In genomic region chr12:26444054-26444453, GRCm38 (mm10) we compare ENCODE assay signal across 9 mouse cellular contexts. TPM values are rescaled to one million over a fixed set of nuclear protein-coding genes. Genes with fewer than 3 reads are reported as not detected.
DNase-seq lines count a peak whose midpoint lies in the region; ATAC-seq lines count a peak whose summit lies in the region.
"Had no signal": no experiment of that assay in that cellular context is flagged by ENCODE, and none has a peak within 500 bp of the region (broad histone marks: within the 10 kb centered on the region; RNA-seq: fewer than 3 reads in every experiment).

No protein-coding gene starts in this region.

- H3K4me1 ChIP-seq in hindbrain, embryonic 14.5 days (replicated peaks; ENCODE audit: control insufficient read depth, insufficient read depth, low read length): no peaks in the 10 kb centered on the region
- H3K4me1 ChIP-seq in hindbrain, embryonic 12.5 days: no peaks in the 10 kb centered on the region

- H3K27ac ChIP-seq in hindbrain, embryonic 14.5 days: no peak overlapping the region
- H3K27ac ChIP-seq in hindbrain, embryonic 12.5 days: no peak overlapping the region

- ATAC-seq in hindbrain, embryonic 14.5 days (ENCODE audit: low FRiP score): no peak
- no peak for ATAC-seq in hindbrain, embryonic 12.5 days (ENCODE audit: low FRiP score)

- no peak overlapping the region for H3K4me2 ChIP-seq in hindbrain, embryonic 14.5 days (replicated peaks)
- no peak overlapping the region for H3K4me2 ChIP-seq in hindbrain, embryonic 12.5 days (replicated peaks)

- no peaks in the 10 kb centered on the region for H3K27me3 ChIP-seq in hindbrain, embryonic 14.5 days (ENCODE audit: control insufficient read depth, insufficient read depth, low read length)
- no peaks in the 10 kb centered on the region for H3K27me3 ChIP-seq in hindbrain, embryonic 12.5 days

- no peaks in the 10 kb centered on the region for H3K36me3 ChIP-seq in hindbrain, embryonic 14.5 days (replicated peaks; ENCODE audit: control insufficient read depth, insufficient read depth)
- no peaks in the 10 kb centered on the region for H3K36me3 ChIP-seq in hindbrain, embryonic 12.5 days

- H3K9me3 ChIP-seq in hindbrain, embryonic 14.5 days (ENCODE audit: control insufficient read depth, low read length): no peaks in the 10 kb centered on the region
- no peaks in the 10 kb centered on the region for H3K9me3 ChIP-seq in hindbrain, embryonic 12.5 days (replicated peaks)
- H3K9me3 ChIP-seq: megakaryocyte, embryonic 14.5 days had no signal

- H3K4me3 ChIP-seq in hindbrain, embryonic 14.5 days (replicated peaks; ENCODE audit: low read length): no peak overlapping the region
- no peak overlapping the region for H3K4me3 ChIP-seq in hindbrain, embryonic 12.5 days
- H3K4me3 ChIP-seq: megakaryocyte, embryonic 14.5 days had no signal

- WGBS in hindbrain, embryonic 14.5 days: 4% methylated on average over 2 of the region's 2 CpGs
- 0% methylated on average over 2 of the region's 2 CpGs for WGBS in hindbrain, embryonic 12.5 days

- DNase-seq in hindbrain, embryonic 14.5 days (ENCODE audit: low spot score): peak; percentile 84
- DNase-seq in ZHBTc4 (ENCODE audit: low read depth, low spot score): peak; percentile 50
- peak; percentile 73 to 85 for DNase-seq in cerebellum, postnatal 25 days
- DNase-seq in heart, adult 8-10 months (ENCODE audit: low spot score): peak; percentile 89
- DNase-seq in layer of hippocampus, postnatal 25 days (ENCODE audit: extremely low spot score in 1 of 2, low spot score in 1 of 2): peak; percentile 55 to 89
- DNase-seq in naive thymus-derived CD4-positive, alpha-beta T cell, adult 2 months (ENCODE audit: low read depth): peak; percentile 74
- DNase-seq in testis, postnatal 10 days (ENCODE audit: low spot score): peak; percentile 90

- H3K9ac ChIP-seq in hindbrain, embryonic 14.5 days: no peak overlapping the region
- no peak overlapping the region for H3K9ac ChIP-seq in hindbrain, embryonic 12.5 days

RNA-seq across cellular contexts. Expression of gene Rsad2, which starts 12.2 kb away (rescaled TPM):
- polyA plus RNA-seq in hindbrain, embryonic 14.5 days (2014; fragmentation: Nextera tagmentation; extraction: Ambion mirVana): 0.42 and 0.58 TPM in 2 replicates
- 0.60 and 0.70 TPM in 2 replicates for polyA plus RNA-seq in hindbrain, embryonic 12.5 days (2016; fragmentation: Nextera tagmentation; extraction: Ambion mirVana)
- 1 to 10 TPM; 4.0 to 7.3 (median 5.7) TPM for total RNA-seq in heart, adult 8-10 months (2022)
- total RNA-seq in layer of hippocampus, postnatal 25 days (2021): under 1 TPM; 0.27 to 0.33 TPM

RNA-seq across cellular contexts. Expression of gene Cmpk2, which starts 24.9 kb away (rescaled TPM):
- 24.2 and 27.4 TPM in 2 replicates for polyA plus RNA-seq in hindbrain, embryonic 14.5 days (2014; fragmentation: Nextera tagmentation; extraction: Ambion mirVana)
- polyA plus RNA-seq in hindbrain, embryonic 12.5 days (2016; fragmentation: Nextera tagmentation; extraction: Ambion mirVana): 7.6 and 8.8 TPM in 2 replicates
- total RNA-seq in heart, adult 8-10 months (2022): 1 to 10 TPM; 3.5 to 4.6 (median 4.4) TPM
- total RNA-seq in layer of hippocampus, postnatal 25 days (2021): 10 to 100 TPM; 16.2 to 19.0 TPM

RNA-seq across cellular contexts. Expression of gene Rnf144a, which starts 29.0 kb away (rescaled TPM):
- polyA plus RNA-seq in hindbrain, embryonic 14.5 days (2014; fragmentation: Nextera tagmentation; extraction: Ambion mirVana): 19.2 and 22.5 TPM in 2 replicates
- polyA plus RNA-seq in hindbrain, embryonic 12.5 days (2016; fragmentation: Nextera tagmentation; extraction: Ambion mirVana): 40.0 and 43.2 TPM in 2 replicates
- total RNA-seq in heart, adult 8-10 months (2022): 10 to 100 TPM in 2 of 4 experiments, 1 to 10 TPM in 2; 4.8 to 11.7 (median 8.9) TPM
- total RNA-seq in layer of hippocampus, postnatal 25 days (2021): 10 to 100 TPM; 26.6 to 27.0 TPM
